Mouse (Mus musculus) heart, postnatal 0 days (tissue): Measurements from ENCODE around the gene Olfr374.

Experiments
- CTCF ChIP-seq: IDR thresholded peaks from 2 replicates; pipeline ENCODE4 v1.5.1; 2016; ENCODE audit warnings: antibody characterized with exemption, control low read depth, low read depth
- EP300 ChIP-seq: IDR thresholded peaks from 2 replicates; pipeline ENCODE4 v1.6.1; 2016; ENCODE audit warnings: antibody characterized with exemption, low read depth

- TF ChIP-seq CTCF = no peak
- TF ChIP-seq EP300 = no peak
Measured at GRCm38 (mm10) chr8:72127834-72128233, 21.0 kb downstream of the Olfr374 start.
